Mouse (Mus musculus) bone marrow, adult 2 months (tissue): ENCODE measurements around the gene Orc3.

ENCODE experiments used
- CTCF ChIP-seq: fragments of 200-500 bp; IDR thresholded peaks from 2 replicates; pipeline ENCODE4 v1.5.1; 2011; ENCODE audit warnings: low read length, control low read depth; ENCODE audit not compliant: control insufficient read depth, insufficient read depth
- POLR2A ChIP-seq: fragments of 200-500 bp; IDR thresholded peaks from 2 replicates; pipeline ENCODE4 v1.6.1; 2011; ENCODE audit warnings: low read depth, mild to moderate bottlenecking, control low read depth, low read length, borderline replicate concordance; ENCODE audit not compliant: control insufficient read depth

- TF ChIP-seq POLR2A, result no peak
- no peak for TF ChIP-seq CTCF
Measured at GRCm38 (mm10) chr4:34551098-34551809, 63.5 kb downstream of the Orc3 start.
